In the genomic region with DNA sequence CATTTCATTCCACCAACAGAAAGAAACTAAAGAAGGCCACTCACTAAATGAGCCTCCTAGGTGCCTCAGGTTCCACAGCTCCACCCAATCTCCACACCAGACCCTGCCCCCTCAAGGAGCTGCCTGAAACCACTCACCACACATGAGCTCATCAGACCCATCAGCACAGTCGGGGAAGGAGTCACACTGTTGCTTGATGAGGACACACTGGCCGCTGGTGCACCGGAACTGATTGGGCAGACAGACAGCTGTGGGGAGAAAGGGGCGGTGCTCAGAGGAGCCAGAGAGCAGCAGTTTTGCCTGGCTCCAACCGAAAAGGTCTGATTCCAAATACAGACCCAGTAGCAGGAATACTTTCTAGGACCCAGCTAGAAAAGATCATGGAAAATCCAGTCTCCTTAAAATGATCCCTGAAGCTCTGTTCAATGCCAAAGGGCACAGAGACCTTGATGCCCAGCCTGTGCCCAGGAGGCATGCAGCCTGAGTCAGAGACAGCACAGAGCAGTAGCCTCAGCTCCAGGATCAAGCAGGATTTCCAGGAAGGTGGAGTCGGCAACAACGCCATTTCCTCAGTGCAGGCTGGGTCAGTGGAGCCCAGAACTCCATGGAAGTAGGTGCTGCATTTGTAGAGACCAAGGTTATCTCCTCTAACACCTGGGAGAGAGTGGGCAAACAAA, we compare ENCODE assay signal across 27 mouse cellular contexts. TPM values are rescaled to one million over a fixed set of nuclear protein-coding genes. Genes with fewer than 3 reads are reported as not detected.
DNase-seq lines count a peak whose midpoint lies in the region; ATAC-seq and TF ChIP-seq lines count a peak whose summit lies in the region.
"Had no signal": no experiment of that assay in that cellular context is flagged by ENCODE, and none has a peak within 500 bp of the region (broad histone marks: within the 10 kb centered on the region; RNA-seq: fewer than 3 reads in every experiment).

No protein-coding gene starts in this region.

- peak overlapping the region; percentile 33; the same call in 1 of the 2 replicates for H3K9ac ChIP-seq in midbrain, postnatal 0 days (replicated peaks; ENCODE audit: low read length, poor library complexity, severe bottlenecking)
- no peak overlapping the region for H3K9ac ChIP-seq in midbrain, embryonic 11.5 days (ENCODE audit: low read length)
- H3K9ac ChIP-seq: embryonic facial prominence, embryonic 13.5 days; forebrain, embryonic 12.5 days; forebrain, embryonic 15.5 days; heart, embryonic 12.5 days; heart, embryonic 15.5 days; hindbrain, embryonic 14.5 days had no signal

- H3K4me3 ChIP-seq in midbrain, postnatal 0 days (ENCODE audit: low read depth, low read length), result no peak overlapping the region
- H3K4me3 ChIP-seq in midbrain, embryonic 11.5 days (ENCODE audit: low read depth, low read length), result no peak overlapping the region
- H3K4me3 ChIP-seq: embryonic facial prominence, embryonic 10.5 days; embryonic facial prominence, embryonic 13.5 days; erythroblast, embryonic 14.5 days; forebrain, embryonic 12.5 days; forebrain, embryonic 15.5 days; heart, embryonic 12.5 days; heart, embryonic 15.5 days had no signal

- no peak overlapping the region for H3K27ac ChIP-seq in midbrain, postnatal 0 days (ENCODE audit: low read depth, low read length)
- H3K27ac ChIP-seq in midbrain, embryonic 11.5 days (ENCODE audit: low read depth, low read length), result no peak overlapping the region
- H3K27ac ChIP-seq: embryonic facial prominence, embryonic 10.5 days; embryonic facial prominence, embryonic 13.5 days; forebrain, embryonic 12.5 days; forebrain, embryonic 15.5 days; heart, embryonic 15.5 days; hindbrain, embryonic 14.5 days; hindbrain, postnatal 0 days had no signal

- no peak for ATAC-seq in midbrain, postnatal 0 days (ENCODE audit: low FRiP score)
- no peak for ATAC-seq in midbrain, embryonic 11.5 days (ENCODE audit: low FRiP score)
- ATAC-seq: forebrain, embryonic 15.5 days; hindbrain, postnatal 0 days; inflammation-experienced regulatory T-cells, adult 6 months; intestine, embryonic 16.5 days had no signal

- H3K4me1 ChIP-seq in midbrain, postnatal 0 days (ENCODE audit: insufficient read depth, low read length), result no peaks in the 10 kb centered on the region
- no peaks in the 10 kb centered on the region for H3K4me1 ChIP-seq in midbrain, embryonic 11.5 days (ENCODE audit: control insufficient read depth, insufficient read depth, low read length)
- H3K4me1 ChIP-seq: embryonic facial prominence, embryonic 10.5 days; embryonic facial prominence, embryonic 13.5 days; forebrain, embryonic 12.5 days; forebrain, embryonic 15.5 days; heart, embryonic 15.5 days had no signal

- no peaks in the 10 kb centered on the region for H3K27me3 ChIP-seq in midbrain, postnatal 0 days (ENCODE audit: insufficient read depth, low read length)
- no peaks in the 10 kb centered on the region for H3K27me3 ChIP-seq in midbrain, embryonic 11.5 days (ENCODE audit: control insufficient read depth, insufficient read depth, low read length)
- H3K27me3 ChIP-seq: embryonic facial prominence, embryonic 13.5 days; forebrain, embryonic 12.5 days; forebrain, embryonic 15.5 days; heart, embryonic 12.5 days; heart, embryonic 15.5 days had no signal

- peaks cover 3% of the 10 kb centered on the region; the same call in 1 of the 2 replicates for H3K36me3 ChIP-seq in midbrain, postnatal 0 days (ENCODE audit: insufficient read depth, low read length)
- peaks cover 4% of the 10 kb centered on the region for H3K36me3 ChIP-seq in midbrain, embryonic 11.5 days (ENCODE audit: control insufficient read depth, insufficient read depth, low read length)

- no peaks in the 10 kb centered on the region for H3K9me3 ChIP-seq in midbrain, postnatal 0 days (ENCODE audit: low read length)
- H3K9me3 ChIP-seq in midbrain, embryonic 11.5 days (ENCODE audit: control insufficient read depth, low read length), result no peaks in the 10 kb centered on the region
- H3K9me3 ChIP-seq: embryonic facial prominence, embryonic 10.5 days; embryonic facial prominence, embryonic 13.5 days; forebrain, embryonic 12.5 days; forebrain, embryonic 15.5 days; heart, embryonic 12.5 days; heart, embryonic 15.5 days had no signal

- TF ChIP-seq CTCF in midbrain, postnatal 0 days (IDR thresholded peaks at IDR 0.05), result no peak

- 87% methylated on average over 7 of the region's 7 CpGs for WGBS in midbrain, postnatal 0 days
- WGBS in midbrain, embryonic 11.5 days, result 84% methylated on average over 7 of the region's 7 CpGs

- DNase-seq in adrenal gland, adult 2 months, result peak; percentile 81
- DNase-seq in adrenal gland, adult 8-10 months, result no peak
- DNase-seq in midbrain, postnatal 0 days (ENCODE audit: low spot score), result no peak
- no peak for DNase-seq in midbrain, embryonic 11.5 days (ENCODE audit: low spot score, missing footprints)
- peak; percentile 67 for DNase-seq in adrenal gland, postnatal 36 days
- DNase-seq in layer of hippocampus, adult 11-12 months (ENCODE audit: low spot score), result no peak
- DNase-seq: B cell, adult 2 months; cerebellum, adult 11 months; cerebellum, adult 2 months; cerebellum, adult 9-11 months; cerebellum, postnatal 25 days; embryo, embryonic 11 days; gastrocnemius, postnatal 25 days; heart, postnatal 10 days; heart, postnatal 4 days; kidney, adult 18-20 months had no signal

- H3K4me2 ChIP-seq in midbrain, postnatal 0 days (ENCODE audit: low read depth, low read length, poor library complexity, severe bottlenecking), result no peak overlapping the region
- H3K4me2 ChIP-seq in midbrain, embryonic 11.5 days, result no peak overlapping the region
- H3K4me2 ChIP-seq: embryonic facial prominence, embryonic 13.5 days; forebrain, embryonic 12.5 days; forebrain, embryonic 15.5 days; heart, embryonic 12.5 days; heart, embryonic 15.5 days; hindbrain, embryonic 14.5 days had no signal

RNA-seq across cellular contexts. Expression of a gene that starts 18.0 kb away (rescaled TPM):
- 100 to 1,000 TPM in 1 of 2 experiments, 10 to 100 TPM in 1; 83.9 to 117 TPM for total RNA-seq in adrenal gland, adult 2 months (2021)
- polyA plus RNA-seq in adrenal gland, adult 2 months (2012; rRNA removed), result 43.9 and 55.9 TPM in 2 replicates
- 100 to 1,000 TPM in 3 of 4 experiments, 10 to 100 TPM in 1; 85.3 to 110 (median 106) TPM for total RNA-seq in adrenal gland, adult 8-10 months (2022)
- 98.0 and 111 TPM in 2 replicates for total RNA-seq in midbrain, postnatal 0 days (2014; rRNA removed)
- 31.0 and 32.3 TPM in 2 replicates for polyA plus RNA-seq in midbrain, postnatal 0 days (2015; fragmentation: Nextera tagmentation; extraction: Ambion mirVana)
- 81.8 and 84.2 TPM in 2 replicates for polyA plus RNA-seq in midbrain, embryonic 11.5 days (2014; fragmentation: Nextera tagmentation; extraction: Ambion mirVana)
- total RNA-seq in adrenal gland, postnatal 36 days (2021), result 10 to 100 TPM; 92.7 to 98.6 TPM

Comparison
In these comparisons a context has a peak if more than half of its experiments do, and no peak if none do; other contexts are left out.
1. DNase-seq: peak in adrenal gland, adult 2 months (single experiment) and adrenal gland, postnatal 36 days (2 of 2); none in adrenal gland, adult 8-10 months (single experiment), midbrain, postnatal 0 days (single experiment), midbrain, embryonic 11.5 days (single experiment) and layer of hippocampus, adult 11-12 months (single experiment).